Mouse (Mus musculus) erythroblast, embryonic 14.5 days (primary cell): ENCODE results near the gene Ergic1.

Experiments
- GATA1 ChIP-seq: IDR thresholded peaks from 2 replicates; pipeline ENCODE4 v1.6.1; 2012; ENCODE audit warnings: low read length, inconsistent platforms, mixed read lengths
- TAL1 ChIP-seq: IDR thresholded peaks from 3 replicates; pipeline ENCODE4 v1.6.1; 2012; ENCODE audit warnings: low read length, inconsistent platforms, mixed read lengths

DNA sequence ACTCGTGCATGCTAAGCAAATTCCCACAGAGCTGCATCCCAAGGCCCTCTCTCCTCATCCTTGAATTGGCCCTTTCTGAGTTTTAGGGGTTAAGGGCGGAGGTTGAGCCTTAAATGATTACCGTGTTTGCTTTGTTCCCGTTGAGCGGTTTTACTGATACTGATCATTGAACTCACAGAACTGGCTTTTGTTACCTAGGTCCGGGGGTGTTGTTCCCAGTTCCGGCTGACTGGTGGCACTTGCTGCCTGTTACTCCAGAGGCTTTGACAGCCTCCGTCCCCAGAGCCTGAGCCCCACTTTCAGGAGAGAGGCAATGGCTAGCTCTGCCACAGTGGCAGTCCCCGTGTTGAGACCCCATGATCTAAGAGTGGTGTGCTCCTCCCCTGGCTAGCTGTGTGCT lies 3.1 kb downstream of the Ergic1 start:
- no peak for TF ChIP-seq GATA1
- no peak for TF ChIP-seq TAL1
